Mouse (Mus musculus) frontal cortex, postnatal 10 days (tissue): ENCODE measurements around the gene Mblac1.

Source experiments
- DNase-seq, 2 experiments: peaks; one replicate each; pipeline ENCODE4 v3.0.0; 2022; ENCODE audit warnings: low spot score in 2 of 2, mixed read lengths in 1 of 2

Mblac1 gene

GRCm38 (mm10) chr5:138193771-138194727, at the start of gene Mblac1:
Gene Mblac1, plus strand, starts transcription at chr5:138194314.
- DNase-seq, result peak; percentile 61 to 73

- no peak for DNase-seq
Observed at GRCm38 (mm10) chr5:138154390-138154789, 39.7 kb upstream of the Mblac1 start.

GRCm38 (mm10) chr5:138155443-138155976, 38.6 kb upstream of the Mblac1 start, which contains the start of gene Zfp113:
Gene Zfp113, minus strand, starts transcription at chr5:138155744.
- peak; percentile 84 to 85 for DNase-seq

GRCm38 (mm10) chr5:138160224-138160762, 33.8 kb upstream of the Mblac1 start:
- DNase-seq, result no peak

DNA sequence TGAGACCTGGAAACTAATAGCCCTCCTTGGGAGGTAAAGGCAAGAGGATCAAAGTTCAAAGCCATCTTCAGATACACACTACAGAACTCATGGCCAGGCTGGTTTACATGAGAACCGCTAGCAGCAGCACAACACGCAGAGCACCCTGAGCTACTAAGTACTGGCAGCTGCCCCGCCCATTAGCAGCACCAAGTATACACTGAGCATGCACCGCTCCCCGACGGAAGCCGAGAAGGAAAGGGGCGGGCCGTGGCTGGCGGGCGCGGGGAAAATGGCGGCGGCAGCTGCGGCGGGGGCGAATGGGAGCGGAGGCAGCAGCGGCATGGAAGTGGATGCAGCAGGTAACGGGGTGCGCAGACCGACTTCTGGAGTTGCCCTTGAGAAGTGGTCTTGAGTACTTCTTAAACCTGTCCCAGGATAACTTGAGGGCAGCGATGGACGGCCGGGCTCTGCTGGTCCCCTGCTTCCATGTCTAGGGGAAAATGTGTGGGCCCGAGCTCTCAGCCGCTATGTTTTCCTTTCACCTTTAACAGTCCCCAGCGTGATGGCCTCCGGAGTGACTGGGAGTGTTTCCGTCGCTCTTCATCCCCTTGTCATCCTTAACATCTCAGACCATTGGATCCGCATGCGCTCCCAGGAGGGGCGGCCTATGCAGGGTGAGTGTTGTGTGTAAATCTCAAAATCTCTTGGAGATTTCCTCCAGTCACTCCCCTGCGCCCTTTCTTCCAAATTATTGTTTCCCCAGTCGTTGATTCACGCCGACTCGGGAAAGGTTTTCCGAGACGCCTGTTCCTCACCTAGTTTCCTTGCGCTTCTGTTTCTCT, 33.1 kb upstream of the Mblac1 start, which contains the start of gene Cops6:
Gene Cops6, plus strand, starts transcription at position 230 of the 824 bp plus-strand sequence.
- DNase-seq, result peak; percentile 90 to 93

DNA sequence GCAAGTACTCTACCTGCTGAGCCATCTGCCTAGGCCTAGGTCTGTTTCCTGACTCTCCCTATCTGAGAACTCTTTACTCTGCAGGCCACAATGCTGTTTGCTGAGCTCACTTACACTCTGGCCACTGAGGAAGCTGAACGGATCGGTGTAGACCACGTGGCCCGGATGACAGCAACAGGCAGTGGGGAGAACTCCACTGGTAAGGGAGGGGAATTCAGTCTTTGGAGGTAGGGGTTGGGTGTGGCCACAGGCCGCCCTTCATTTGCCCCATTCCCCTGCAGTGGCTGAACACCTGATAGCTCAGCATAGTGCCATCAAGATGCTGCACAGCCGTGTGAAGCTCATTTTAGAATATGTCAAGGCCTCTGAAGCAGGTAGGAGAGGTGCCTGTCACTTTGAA, 31.1 kb upstream of the Mblac1 start:
- no peak for DNase-seq

DNA sequence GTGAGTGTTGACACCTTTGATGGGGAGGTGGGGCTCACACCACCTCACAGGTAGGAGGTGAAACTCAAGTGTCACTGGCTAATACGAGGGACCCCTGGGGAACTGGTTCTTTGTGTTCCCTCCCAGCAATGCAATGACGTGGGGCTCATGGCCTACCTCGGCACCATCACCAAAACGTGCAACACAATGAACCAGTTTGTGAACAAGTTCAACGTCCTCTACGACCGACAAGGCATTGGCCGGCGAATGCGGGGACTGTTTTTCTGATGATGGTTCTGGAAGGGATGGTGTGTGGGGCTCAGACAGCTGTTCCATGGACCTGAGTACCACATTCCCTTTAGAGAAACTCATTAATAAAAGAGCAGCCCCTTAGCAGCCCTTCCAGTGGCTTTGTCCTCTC, 30.5 kb upstream of the Mblac1 start:
- no peak for DNase-seq

DNA sequence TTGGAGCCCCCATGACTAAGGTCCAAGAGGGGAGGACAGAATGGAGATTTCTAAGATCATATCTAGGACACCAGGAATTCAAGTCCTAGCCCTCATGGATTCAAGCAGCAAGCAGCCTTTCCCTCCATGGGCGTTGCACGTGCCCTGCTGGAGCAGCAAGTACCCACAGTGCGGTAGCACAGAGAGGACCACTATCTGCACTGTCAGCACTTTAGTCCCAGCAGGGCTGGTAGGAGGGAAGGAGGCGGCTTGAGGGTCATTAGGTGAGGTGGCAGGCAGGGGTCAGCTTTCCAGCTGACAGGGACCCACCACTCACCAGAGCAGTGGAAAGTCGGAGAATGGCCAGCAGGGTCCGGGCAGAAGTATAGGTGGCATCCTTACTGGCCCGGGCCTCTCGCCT, 28.5 kb upstream of the Mblac1 start:
- no peak for DNase-seq

DNA sequence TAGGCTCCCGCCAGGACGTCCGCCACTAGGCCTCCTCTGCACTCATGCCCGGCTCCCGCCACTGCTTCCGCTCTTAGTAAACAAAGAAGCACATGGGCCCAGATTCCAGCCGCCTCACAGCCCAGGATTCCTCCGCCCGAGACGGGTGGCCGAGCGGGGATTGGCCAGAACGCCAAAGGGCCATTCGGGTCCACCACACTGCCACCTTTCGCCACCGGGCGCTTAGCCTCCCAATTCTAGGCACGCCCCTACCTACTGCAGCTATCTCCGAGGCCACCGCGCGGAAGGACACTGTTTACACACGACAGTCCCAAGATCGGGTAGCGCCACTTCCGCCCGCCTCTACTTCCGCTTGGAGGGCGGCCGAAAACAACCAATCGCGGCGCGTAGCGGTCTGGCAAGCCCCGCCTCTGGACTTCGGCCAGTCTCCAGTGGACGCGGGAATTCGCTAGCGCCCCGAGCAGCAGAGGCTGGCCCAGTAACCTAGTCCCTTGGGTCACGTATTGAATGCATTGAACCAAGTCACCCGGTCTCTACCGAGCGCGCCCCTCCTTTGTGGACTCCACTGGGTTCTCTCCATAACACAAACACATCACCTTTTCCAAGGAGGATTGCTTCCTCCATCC, 23.1 kb upstream of the Mblac1 start:
- peak; percentile 89 to 93 for DNase-seq

DNA sequence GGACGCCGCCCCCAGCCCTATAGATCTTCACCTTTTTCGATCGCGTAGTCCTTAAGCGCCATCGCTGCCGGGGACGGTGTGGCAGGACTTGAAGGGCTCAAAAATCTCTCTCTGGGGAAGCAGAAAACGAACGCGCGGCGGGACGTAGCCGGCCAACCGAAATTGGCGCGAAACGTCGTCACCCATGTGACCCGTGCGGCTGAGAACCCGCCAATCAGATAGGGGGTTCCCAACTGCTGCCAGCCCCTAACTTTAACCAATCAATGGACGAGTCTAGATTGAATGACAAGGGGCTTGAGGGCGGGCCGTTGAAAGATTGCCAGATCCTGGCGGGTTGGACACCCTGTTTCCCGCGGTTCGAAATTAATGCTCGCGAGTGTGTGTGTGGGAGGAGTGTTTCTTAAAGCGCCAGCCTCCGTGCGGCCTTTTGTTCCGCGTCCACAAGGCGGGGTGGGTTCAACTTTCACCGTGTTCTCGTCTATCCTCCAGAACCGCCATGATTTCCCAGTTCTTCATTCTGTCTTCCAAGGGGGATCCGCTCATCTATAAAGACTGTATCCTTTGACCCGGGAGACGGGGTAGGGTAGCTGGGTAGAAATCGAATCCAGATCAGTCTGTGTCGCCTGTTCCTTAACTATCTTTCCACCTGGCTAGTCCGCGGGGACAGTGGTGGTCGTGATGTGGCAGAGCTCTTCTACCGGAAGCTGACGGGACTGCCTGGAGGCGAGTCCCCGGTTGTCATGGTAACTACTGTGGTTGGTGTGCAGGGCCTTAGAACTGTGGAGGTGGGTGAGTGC, 22.2 kb upstream of the Mblac1 start, which contains the start of the genes Ap4m1 and Mcm7:
Gene Ap4m1, plus strand, starts transcription at position 308 of the 797 bp plus-strand sequence.
Gene Mcm7, minus strand, starts transcription at position 728 of the 797 bp plus-strand sequence.
- DNase-seq, result peak; percentile 97

DNA sequence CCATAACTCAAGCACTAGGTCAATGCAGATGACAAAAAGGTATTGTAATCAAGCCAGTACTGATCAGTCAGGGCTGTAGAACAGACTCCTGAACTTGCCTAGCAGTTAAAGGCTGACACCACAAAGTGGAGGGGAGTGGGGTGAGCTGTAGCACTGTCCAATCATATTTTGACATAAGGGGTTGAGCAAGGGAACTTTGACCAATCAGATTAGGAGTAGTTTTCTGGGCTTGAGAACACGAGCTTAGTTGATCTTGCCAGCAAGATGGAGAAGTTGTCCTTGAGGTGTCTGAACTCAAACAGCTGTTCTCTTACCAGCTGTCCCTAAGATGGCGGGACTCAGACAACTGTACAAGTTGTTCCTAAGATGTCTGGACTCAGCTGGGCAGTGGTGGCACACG, 20.9 kb upstream of the Mblac1 start:
- DNase-seq, result no peak

GRCm38 (mm10) chr5:138186950-138187638, 7.0 kb upstream of the Mblac1 start, which contains the start of the genes Taf6 and Cnpy4:
Gene Taf6, minus strand, starts transcription at chr5:138187451.
Gene Cnpy4, plus strand, starts transcription at chr5:138187485.
- peak; percentile 75 to 81 for DNase-seq

DNA sequence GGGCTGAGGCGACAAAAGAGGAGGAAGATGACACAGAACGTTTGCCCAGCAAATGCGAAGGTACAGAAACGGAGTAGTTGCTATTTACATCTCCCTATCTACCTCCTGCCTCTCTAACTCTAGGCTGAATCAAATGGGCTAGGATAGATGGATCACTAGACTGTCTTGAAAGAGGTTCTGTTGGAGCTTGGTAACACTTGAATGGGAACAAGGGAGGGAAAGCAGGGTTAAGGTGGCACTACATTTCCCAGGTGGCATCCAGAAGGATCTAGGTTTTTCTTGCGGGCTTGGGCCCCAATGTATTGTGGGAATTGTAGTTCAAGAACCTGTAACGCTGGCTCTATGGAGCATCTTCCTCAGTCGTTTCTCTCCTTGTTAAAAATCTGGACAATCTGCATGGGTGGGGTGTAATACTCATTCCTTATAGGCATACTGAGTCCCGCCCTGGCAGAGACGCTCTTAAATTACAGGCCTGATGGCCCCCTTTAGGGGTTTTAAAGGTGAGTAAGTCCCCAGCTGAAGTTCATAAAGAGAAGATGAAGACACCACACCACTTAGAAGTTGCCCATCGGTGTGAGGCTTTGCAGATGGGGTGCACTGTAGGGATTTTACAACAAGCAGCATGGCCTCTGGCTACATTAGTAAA, 6.3 kb upstream of the Mblac1 start:
- DNase-seq, result peak; percentile 61 to 70

- DNase-seq, result no peak
Observed at GRCm38 (mm10) chr5:138194755-138195345, 736 bp downstream of the Mblac1 start.

DNA sequence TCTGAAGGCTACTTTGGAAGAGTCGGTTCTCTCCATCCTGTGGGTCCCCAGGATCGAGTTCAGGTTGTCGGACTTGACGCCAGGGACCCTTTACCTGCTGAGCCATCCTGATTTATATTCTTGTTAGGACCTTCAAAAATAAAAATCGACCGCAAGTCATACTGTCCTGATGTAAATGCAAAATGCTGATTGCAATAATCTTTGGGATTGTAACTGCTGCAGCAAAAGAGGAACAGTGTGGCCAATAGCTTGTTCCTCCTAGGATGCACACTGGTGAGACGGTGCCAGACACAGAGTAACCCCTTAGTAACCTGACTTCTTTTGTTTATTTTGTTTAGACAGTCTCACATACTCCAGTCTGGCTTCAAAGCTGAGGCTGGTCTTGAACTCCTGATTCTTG, 1.3 kb downstream of the Mblac1 start:
- no peak for DNase-seq

DNA sequence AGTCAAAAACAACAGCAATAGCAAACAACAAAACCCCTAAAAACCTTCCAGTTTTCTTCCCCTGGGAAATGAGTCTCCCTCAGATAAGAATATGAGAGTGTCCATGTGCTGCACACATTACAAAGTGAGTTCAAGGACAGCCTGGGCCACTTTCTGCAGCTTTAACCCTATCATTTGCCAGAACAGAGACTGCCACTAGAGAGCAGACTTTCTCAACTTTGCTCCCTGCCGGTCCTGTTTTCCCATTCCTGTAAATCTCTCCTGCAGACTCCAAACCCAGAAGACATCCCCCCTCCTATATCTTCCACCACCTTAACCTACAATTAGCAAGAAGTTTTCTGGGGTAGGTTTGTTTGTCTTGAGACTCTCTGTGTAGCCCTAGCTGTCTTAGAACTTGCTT, 5.5 kb downstream of the Mblac1 start:
- DNase-seq, result no peak

DNA sequence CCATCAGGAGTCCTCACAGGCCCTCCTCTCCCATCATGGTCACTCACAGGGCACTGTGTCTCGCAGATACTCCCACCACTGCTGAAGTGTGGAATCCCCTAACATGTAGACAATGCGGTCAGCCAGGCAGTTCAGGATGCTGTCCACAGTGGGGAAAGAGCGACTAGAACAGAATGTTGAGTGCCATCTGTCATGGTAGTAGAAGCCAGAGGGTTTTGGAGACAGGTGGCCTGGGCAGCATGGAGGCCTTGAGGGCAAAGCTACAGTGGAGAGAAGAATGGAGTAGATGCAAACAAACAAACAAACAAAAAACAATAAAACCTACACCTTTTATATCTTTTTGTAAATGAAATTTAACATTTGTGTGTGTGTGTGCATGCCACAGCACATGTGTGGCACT, 8.0 kb downstream of the Mblac1 start:
- DNase-seq, result no peak

DNA sequence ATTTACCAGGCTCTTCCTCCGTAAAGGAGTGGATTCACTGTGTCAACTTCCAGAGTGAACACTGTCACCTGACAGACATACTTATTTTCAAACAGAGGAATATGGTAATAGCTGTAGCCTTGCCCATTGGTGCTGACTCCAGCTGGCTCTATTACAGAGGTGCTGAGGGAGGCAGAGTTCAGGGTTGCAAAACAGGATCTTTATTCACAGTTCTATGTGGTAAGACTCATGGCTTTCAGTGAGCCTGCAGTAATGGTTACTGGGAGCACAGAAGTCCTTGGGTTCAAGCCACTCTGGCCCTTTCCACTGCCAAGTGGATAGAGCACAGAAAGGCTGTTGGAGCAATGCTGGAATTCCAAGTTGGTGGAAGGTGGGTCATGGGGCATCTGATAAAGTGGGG, 13.1 kb downstream of the Mblac1 start:
- no peak for DNase-seq

DNA sequence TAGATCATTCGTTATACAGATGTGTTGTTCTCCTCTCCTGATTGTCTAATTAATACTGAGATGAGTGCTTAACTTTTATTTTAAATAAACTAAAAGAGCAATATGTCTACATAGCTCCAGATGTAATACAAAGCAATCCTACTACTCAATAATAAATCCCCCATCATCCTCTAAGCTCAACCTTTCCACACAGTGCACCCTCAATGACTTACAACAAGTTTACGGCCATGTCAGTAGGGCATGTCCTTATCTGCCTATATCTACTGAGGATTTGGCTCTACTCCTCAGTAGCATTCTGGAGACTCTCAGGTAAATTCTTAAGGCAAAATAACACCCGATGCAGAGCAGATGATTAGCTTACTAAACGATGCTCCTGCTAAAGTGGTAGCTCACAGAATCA, 13.8 kb downstream of the Mblac1 start:
- no peak for DNase-seq
